In the genomic region with DNA sequence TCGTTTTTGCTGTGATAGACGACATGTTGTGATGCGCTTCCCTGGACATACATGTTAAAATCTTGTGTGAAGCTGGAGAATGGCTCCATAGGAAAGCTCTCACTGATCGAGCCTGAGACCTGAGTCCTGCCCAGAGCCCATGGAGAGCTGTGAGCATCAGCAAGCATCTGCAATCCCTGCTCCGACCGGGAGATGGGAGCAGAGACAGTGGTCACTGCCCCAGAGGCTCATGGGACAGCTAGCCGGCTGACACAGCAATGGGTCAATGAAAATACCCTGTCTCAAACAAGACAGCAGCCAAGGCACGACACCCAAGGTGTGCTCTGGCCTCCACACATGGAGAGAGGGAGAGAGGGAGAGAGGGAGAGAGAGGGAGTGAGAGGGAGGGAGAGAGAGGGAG, we compare ENCODE assay signal across 12 mouse cellular contexts. TPM values are rescaled to one million over a fixed set of nuclear protein-coding genes. Genes with fewer than 3 reads are reported as not detected.
DNase-seq lines count a peak whose midpoint lies in the region; ATAC-seq and TF ChIP-seq lines count a peak whose summit lies in the region.
"Had no signal": no experiment of that assay in that cellular context is flagged by ENCODE, and none has a peak within 500 bp of the region (broad histone marks: within the 10 kb centered on the region; RNA-seq: fewer than 3 reads in every experiment).

No protein-coding gene starts in this region.

- H3K4me3 ChIP-seq in left cerebral cortex, adult 2 months, result no peak overlapping the region
- H3K4me3 ChIP-seq: intestine, embryonic 15.5 days; myocyte had no signal

- ATAC-seq in monocyte, adult 5-6 weeks (replicated peaks; ENCODE audit: insufficient number of reproducible peaks, low FRiP score, low TSS enrichment, poor library complexity, severe bottlenecking), result no peak
- ATAC-seq: forebrain, embryonic 16.5 days had no signal

- peak; percentile 41 for TF ChIP-seq CTCF in left cerebral cortex, adult 2 months (IDR thresholded peaks at IDR 0.05)

- DNase-seq in adrenal gland, postnatal 36 days, result peak; percentile 26 to 44
- DNase-seq in adrenal gland, postnatal 25 days, result no peak
- DNase-seq in left cerebral cortex, adult 2 months (ENCODE audit: extremely low spot score in 1 of 2, low spot score in 2 of 2), result no peak
- no peak for DNase-seq in left cerebral cortex, adult 8-10 months (ENCODE audit: low spot score in 2 of 2)
- DNase-seq in kidney, postnatal 14 days, result peak; percentile 53
- peak; percentile 43 for DNase-seq in retina, embryonic 14.5 days (ENCODE audit: low spot score)
- no peak for DNase-seq in urinary bladder, postnatal 10 days (ENCODE audit: low spot score)
- DNase-seq: thymus, postnatal 25 days had no signal

- no peak overlapping the region for H3K27ac ChIP-seq in left cerebral cortex, adult 2 months
- H3K27ac ChIP-seq: intestine, embryonic 15.5 days had no signal

- intact Hi-C loops in left cerebral cortex, adult 2 months (cut with DNase I), result no loop called here

RNA-seq across cellular contexts. Expression of a gene that starts 26.6 kb away (rescaled TPM):
- total RNA-seq in adrenal gland, postnatal 36 days (2021), result 10 to 100 TPM; 74.8 to 83.2 TPM
- total RNA-seq in adrenal gland, postnatal 25 days (2021), result 67.8 and 70.3 TPM in 2 replicates
- 10 to 100 TPM; 84.8 to 90.6 TPM for total RNA-seq in left cerebral cortex, adult 2 months (2021)
- total RNA-seq in left cerebral cortex, adult 8-10 months (2022), result 10 to 100 TPM; 88.6 to 92.0 (median 90.0) TPM
- total RNA-seq in monocyte, adult 5-6 weeks (2017), result 15.0 to 31.5 TPM (median 22.9 TPM) in 3 replicates

Comparison
In these comparisons a context has a peak if more than half of its experiments do, and no peak if none do; other contexts are left out.
1. DNase-seq: peak in adrenal gland, postnatal 36 days (2 of 2), kidney, postnatal 14 days (single experiment) and retina, embryonic 14.5 days (single experiment); none in adrenal gland, postnatal 25 days (single experiment), left cerebral cortex, adult 2 months (0 of 2), left cerebral cortex, adult 8-10 months (0 of 2) and urinary bladder, postnatal 10 days (single experiment).